Mouse (Mus musculus): Measurements from ENCODE around the gene Kirrel3.

Kirrel3 gene

DNA sequence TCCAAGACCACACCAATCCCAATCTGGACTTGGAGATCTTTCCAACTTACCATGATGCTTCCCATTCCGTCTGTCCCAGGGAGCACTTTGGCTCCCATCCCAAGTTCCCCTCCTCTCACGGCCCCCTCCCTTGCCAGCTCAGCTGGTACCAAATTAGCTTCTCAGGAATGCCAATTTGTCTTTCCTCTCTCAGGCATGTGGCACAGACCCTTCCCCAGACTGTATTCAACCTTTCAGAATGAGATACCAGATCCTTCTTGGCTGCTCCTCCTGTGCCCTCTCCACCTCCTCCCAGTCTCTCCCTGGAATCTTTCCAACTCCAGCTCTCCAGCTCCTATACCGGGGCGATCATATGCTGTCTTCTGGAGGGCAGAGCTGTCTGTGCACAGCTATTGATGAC, 264.2 kb downstream of the Kirrel3 start:
- DNase-seq (ENCODE audit: low spot score in 2 of 2), result no peak

GRCm38 (mm10) chr9:34750887-34751286, 265.2 kb downstream of the Kirrel3 start:
- peak in 1 of 2 experiments; percentile 7 for DNase-seq (ENCODE audit: low spot score in 2 of 2)

DNA sequence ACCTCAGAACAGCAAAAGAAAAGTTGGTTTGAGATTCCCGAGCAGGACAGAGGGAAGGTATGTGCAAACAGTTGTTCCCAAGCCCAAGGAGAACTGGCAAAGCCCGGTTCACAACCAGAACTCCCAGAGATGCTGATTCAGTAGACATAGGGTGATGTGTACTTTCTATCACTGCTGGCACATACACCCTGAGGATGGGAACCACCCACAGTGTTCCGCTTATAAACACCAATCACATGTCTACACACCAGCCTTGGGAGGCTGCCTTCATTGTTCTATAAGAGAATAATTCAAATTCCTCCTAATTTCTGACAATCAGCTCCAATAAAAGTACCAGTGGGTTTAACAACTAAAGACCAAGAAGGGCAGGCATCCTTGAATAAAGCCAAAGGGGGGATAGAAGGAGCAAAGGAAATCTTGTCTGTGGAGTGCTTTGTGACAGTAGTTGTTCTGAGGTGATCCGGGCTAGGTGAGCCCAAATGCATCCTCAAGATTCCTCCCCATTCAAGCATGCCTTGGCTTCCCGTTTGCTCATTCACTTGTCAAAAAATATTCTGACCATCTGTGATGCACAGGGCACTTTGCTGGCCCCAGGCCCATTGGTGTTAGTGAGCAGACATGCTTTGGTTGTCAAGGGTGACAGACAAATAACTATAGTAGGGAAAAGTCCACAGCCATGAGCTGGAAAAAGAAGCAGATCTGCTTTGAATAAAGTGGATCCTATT, 266.5 kb downstream of the Kirrel3 start:
- DNase-seq (ENCODE audit: low spot score in 2 of 2), result no peak

- peak; percentile 16 to 62 for DNase-seq (ENCODE audit: low spot score in 2 of 2)
Observed at GRCm38 (mm10) chr9:34752801-34753170, 267.1 kb downstream of the Kirrel3 start.

DNA sequence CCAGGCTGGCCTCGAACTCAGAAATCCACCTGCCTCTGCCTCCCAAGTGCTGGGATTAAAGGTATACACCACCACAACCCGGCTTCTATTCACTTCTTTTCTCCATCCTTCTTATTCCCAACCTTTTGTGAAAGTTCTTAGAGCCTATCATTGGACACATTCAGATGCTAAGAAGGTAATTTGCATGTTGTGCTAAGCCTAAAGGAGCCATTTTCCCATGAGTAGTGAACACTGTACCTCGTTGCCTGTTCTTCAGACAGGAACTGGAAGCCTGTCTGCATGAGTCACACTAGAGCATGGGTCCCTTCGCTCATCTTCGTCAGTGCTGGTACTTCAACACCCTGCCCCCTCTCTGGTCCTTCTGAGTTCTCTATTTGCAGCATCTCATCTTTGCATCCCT, 268.2 kb downstream of the Kirrel3 start:
- DNase-seq (ENCODE audit: low spot score in 2 of 2), result no peak

DNA sequence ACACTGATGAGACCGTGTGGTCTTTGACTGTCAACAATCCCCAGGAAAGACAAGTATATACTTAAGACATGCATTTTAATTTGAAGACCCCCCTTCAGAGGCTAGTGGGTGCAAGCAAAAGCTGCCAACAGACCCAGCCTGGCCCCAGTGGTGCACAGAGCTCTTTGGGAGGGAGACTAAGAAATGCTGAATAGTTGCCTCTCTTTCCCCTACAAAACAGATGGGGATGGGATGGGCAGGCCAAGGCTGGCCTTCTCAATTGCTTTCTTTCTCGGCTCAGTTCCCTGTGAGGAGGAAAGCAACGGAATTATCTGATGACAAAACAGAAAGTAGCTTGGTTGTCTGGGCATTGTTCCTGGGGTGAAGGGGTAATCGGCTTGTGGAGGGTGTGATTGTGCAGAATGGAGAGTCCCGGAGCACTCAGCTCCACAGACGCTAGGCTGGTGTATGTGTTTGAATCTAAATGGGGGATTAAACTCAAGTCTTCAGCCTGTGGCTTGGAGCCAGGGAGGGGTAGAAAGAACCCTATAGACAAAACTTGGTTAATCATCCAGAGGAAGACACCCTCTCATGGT, 268.9 kb downstream of the Kirrel3 start:
- no peak for DNase-seq (ENCODE audit: low spot score in 2 of 2)

GRCm38 (mm10) chr9:34756055-34756454, 270.4 kb downstream of the Kirrel3 start:
- no peak for DNase-seq (ENCODE audit: low spot score in 2 of 2)

GRCm38 (mm10) chr9:34758925-34759324, 273.2 kb downstream of the Kirrel3 start:
- no peak for DNase-seq (ENCODE audit: low spot score in 2 of 2)

- no peak for DNase-seq (ENCODE audit: low spot score in 2 of 2)
Observed at GRCm38 (mm10) chr9:34760521-34760920, 274.8 kb downstream of the Kirrel3 start.

DNA sequence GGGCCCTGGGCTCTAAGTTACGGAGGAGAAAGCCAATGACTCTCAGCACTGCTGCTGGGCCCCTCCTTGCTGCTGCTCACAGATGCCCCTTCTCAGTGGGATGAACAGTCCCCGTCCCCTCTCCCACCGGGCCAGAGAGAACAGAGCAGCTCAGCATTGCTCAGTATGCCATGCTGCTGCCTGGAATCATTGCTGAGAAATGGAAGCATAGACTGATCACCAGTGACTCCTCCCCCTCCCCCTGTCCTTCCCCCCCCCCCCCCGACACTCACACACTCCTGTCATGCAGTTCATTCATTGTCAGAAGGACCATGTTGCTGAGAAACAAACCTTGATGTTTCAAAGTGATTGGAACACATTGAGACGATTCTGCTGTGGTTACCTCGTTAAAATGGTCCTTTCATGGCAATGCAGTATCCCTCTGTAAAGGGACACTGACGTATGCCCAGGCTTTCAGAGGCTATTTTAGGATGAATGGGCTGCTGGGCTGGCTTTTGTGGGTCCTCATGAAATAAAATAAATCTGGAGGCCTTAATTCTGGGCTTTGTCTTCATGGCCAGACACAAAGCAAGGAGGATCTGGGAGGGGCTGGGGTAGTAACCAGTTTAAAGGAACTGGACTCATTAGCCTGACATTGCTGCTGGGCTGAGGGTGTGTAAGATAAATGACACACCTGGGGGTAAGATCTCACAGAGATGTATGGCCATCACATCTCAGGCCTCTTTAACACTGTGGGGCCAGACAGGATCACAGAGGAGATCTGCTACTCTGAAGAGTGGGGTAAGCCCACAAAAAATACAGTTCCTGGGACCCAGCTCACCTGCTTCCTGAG, 281.3 kb downstream of the Kirrel3 start:
- no peak for DNase-seq (ENCODE audit: low spot score in 2 of 2)

GRCm38 (mm10) chr9:34768961-34769360, 283.3 kb downstream of the Kirrel3 start:
- DNase-seq (ENCODE audit: low spot score in 2 of 2), result no peak

GRCm38 (mm10) chr9:34770951-34771350, 285.3 kb downstream of the Kirrel3 start:
- no peak for DNase-seq (ENCODE audit: low spot score in 2 of 2)

DNA sequence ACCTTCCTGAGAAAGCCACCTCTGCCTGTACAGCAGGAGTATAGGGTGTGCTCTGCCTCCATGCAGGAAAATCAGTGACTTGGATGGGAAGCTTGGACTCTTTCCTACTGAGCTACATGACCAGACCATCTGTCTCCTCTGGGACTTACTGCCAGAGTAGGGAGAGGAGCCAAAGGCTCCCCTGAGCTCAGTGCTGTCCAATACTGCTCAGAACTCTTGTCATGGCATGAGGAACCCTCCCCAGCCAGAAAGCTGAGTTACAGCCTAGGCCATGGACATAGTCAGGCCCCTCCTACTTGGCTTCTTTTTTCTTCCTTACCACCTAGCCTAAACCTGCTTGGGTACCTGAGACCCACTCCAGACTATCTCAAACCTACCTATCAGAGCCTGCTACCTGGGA, 285.7 kb downstream of the Kirrel3 start:
- no peak for DNase-seq (ENCODE audit: low spot score in 2 of 2)

DNA sequence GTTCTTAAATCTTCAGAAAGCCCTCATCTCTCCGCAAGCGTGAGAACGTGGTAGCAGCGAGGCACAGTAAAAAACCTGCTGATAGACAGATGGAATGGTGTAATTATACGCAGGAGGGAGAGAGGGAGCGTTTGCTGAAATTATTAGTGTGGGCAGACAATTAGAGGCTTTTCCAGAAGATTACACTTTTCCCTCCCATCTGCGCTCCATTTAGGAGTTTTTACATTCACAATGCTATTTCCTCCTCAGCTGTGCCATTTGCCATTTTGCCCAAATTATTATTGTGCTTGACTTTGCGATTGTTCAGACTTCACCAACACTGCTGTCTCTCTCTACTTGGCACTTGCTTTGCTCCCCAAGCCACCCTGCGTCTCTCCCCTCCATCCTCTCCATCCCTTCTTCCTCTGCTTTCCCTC, 286.3 kb downstream of the Kirrel3 start:
- DNase-seq (ENCODE audit: low spot score in 2 of 2), result no peak

- DNase-seq (ENCODE audit: low spot score in 2 of 2), result no peak
Observed at GRCm38 (mm10) chr9:34781356-34781755, 295.7 kb downstream of the Kirrel3 start.

DNA sequence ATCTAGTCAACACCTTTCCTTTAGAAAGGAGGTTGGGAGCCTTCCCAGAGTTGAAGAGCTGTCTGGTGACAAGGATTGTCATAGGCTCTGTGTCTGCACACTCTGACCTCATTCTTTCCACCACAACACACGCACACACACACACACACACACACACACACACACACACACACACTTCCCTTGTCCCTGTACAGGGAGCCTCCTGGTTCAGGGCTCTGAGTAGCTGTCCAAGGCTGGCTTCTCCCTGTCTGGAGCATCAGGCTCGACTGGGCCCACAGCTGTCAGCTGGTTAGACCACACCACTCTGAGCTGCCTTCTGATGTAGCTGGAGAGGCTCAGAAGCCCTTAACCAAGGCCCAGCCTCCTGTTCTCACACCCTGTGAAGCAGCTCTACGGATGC, 302.2 kb downstream of the Kirrel3 start:
- DNase-seq (ENCODE audit: low spot score in 2 of 2), result no peak

- no peak for DNase-seq (ENCODE audit: low spot score in 2 of 2)
Observed at GRCm38 (mm10) chr9:34795226-34795625, 309.5 kb downstream of the Kirrel3 start.

GRCm38 (mm10) chr9:34797688-34798339, 312.1 kb downstream of the Kirrel3 start:
- no peak for DNase-seq (ENCODE audit: low spot score in 2 of 2)

DNA sequence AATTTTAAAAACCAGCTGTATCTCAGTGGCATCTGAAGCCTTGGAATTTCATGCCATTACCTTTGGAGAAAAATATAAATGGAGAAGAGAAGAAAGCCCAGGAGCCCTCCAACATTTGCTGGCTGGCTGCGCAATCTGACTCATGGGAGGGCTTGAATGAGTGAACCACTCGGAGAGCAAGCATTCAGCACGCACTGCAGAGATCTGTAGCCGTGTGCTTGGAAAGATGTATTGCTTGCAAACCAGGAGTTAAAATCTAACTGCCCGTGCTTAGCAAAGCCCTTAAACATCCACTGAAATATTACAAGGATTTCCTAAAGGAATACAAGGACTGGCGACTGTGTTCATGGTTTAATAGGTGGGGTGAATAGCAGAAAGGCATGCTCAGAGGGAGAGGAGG, 316.0 kb downstream of the Kirrel3 start:
- no peak for DNase-seq (ENCODE audit: low spot score in 2 of 2)

DNA sequence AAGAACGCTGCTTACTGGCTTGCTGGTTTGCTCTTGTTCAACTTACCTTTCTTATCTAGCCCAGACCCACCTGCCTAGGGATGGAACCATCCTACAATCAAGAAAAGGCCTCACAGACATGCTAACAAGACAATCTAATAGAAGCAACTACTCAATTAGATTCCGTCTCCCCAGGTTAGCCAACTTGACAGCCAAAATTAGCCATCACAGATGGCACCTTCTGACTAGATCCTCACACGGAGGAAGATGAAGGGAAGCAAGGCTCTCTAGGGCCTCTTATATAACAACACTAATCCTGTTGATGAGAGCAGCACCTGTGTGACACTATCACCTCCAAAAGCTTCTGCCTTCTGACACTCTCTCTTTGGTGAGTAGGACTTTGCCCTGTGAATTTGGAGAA, 321.2 kb downstream of the Kirrel3 start:
- no peak for DNase-seq (ENCODE audit: low spot score in 2 of 2)

- no peak for DNase-seq (ENCODE audit: low spot score in 2 of 2)
Observed at GRCm38 (mm10) chr9:34809993-34810513, 324.4 kb downstream of the Kirrel3 start.
